Mouse (Mus musculus) heart, embryonic 10.5 days (tissue): Measurements from ENCODE around the gene Nr5a2. TPM values are rescaled to one million over a fixed set of nuclear protein-coding genes. Genes with fewer than 3 reads are reported as not detected.
A peak's percentile ranks its signal among the peaks of the same experiment; 100 is the strongest.
"Not testable (repeated sequence)": the region's sequence is repeated elsewhere in the genome, so short reads cannot be mapped to it uniquely, and the experiment has no call there.

Source experiments
- DNase-seq: peaks from one replicate; pipeline ENCODE4 v3.0.0-alpha.2; 2017; ENCODE audit warnings: low spot score
- H3K27ac ChIP-seq: fragments of 300-500 bp; sonication (generic); 2 replicates; pipeline ENCODE4 v1.5.1; 2016; ENCODE audit warnings: mild to moderate bottlenecking
- H3K27me3 ChIP-seq: fragments of 300-500 bp; sonication (generic); 2 replicates; pipeline ENCODE4 v1.6.1; 2016; ENCODE audit warnings: mild to moderate bottlenecking; ENCODE audit not compliant: poor library complexity, insufficient read depth, severe bottlenecking
- H3K36me3 ChIP-seq: fragments of 300-500 bp; sonication (generic); 2 replicates; pipeline ENCODE4 v1.6.1; 2016; ENCODE audit warnings: mild to moderate bottlenecking, moderate library complexity
- H3K4me1 ChIP-seq: fragments of 300-500 bp; sonication (generic); 2 replicates; pipeline ENCODE4 v1.6.1; 2016; ENCODE audit warnings: mild to moderate bottlenecking
- H3K4me3 ChIP-seq: fragments of 300-500 bp; sonication (generic); 2 replicates; pipeline ENCODE4 v1.5.1; 2016; ENCODE audit warnings: mild to moderate bottlenecking, moderate library complexity
- H3K9me3 ChIP-seq: fragments of 300-500 bp; sonication (generic); 2 replicates; pipeline ENCODE4 v1.6.1; 2016; ENCODE audit warnings: mild to moderate bottlenecking, moderate library complexity
- WGBS: fragments of 180-500 bp; shearing (Covaris S2); methylation state at CpG from one replicate; pipeline ENCODE4 v1.1.7; 2016; 5-methylcytosine and 5-hydroxymethylcytosine counted together
- polyA plus RNA-seq: library from polyadenylated mRNA; unstranded; fragments of >200 nt; fragmentation: Nextera tagmentation; extraction: Ambion mirVana; gene quantifications from 2 replicates; pipeline ENCODE4 v1.2.1, GENCODE M21; 2016

Gene Nr5a2
- polyA plus RNA-seq, 1 experiment from 2014 or later, result 1.6 TPM

DNA sequence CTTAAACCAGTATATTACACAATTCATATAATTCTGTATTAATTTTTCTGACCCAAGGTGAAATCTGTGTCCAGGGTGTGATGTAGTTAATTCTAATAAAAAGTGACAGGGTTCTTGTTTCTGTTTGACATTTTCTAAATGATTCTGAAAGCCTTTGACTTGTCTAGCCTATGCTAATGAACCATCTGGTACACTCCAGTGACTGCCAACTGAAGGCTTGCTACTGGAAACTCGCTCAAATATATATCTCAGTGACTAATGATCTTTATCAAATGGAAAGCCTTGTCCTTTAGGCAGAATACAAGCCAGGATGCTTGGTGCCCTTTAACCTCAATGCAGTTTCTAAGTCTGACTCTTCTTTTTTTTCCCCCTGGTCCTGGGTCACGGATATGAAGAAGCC, 114.2 kb downstream of the Nr5a2 start:
- H3K4me3 ChIP-seq, result no peak overlapping the region
- H3K36me3 ChIP-seq, result no peaks in the 10 kb centered on the region
- H3K9me3 ChIP-seq, result no peaks in the 10 kb centered on the region
- H3K27ac ChIP-seq, result no peak overlapping the region
- H3K4me1 ChIP-seq, result peaks cover 4% of the 10 kb centered on the region; the same call in 1 of the 2 replicates
- DNase-seq, result no peak
- WGBS, result 79% methylated on average over 2 of the region's 2 CpGs
- H3K27me3 ChIP-seq, result no peaks in the 10 kb centered on the region

GRCm38 (mm10) chr1:136845341-136845740, 114.9 kb downstream of the Nr5a2 start:
- WGBS, result 77% methylated on average over 9 of the region's 9 CpGs
- Histone ChIP-seq H3K4me3 (no peak overlapping the region), H3K27me3 (no peaks in the 10 kb centered on the region), H3K36me3 (no peaks in the 10 kb centered on the region), H3K9me3 (no peaks in the 10 kb centered on the region), H3K27ac (no peak overlapping the region), H3K4me1 (peaks cover 4% of the 10 kb centered on the region; the same call in 1 of the 2 replicates)
- no peak for DNase-seq

GRCm38 (mm10) chr1:136840512-136840911, 119.7 kb downstream of the Nr5a2 start:
- Histone ChIP-seq H3K4me3 (no peak overlapping the region), H3K9me3 (no peaks in the 10 kb centered on the region), H3K36me3 (no peaks in the 10 kb centered on the region), H3K27me3 (no peaks in the 10 kb centered on the region), H3K4me1 (peaks cover 4% of the 10 kb centered on the region; the same call in 1 of the 2 replicates), H3K27ac (no peak overlapping the region)
- 73% methylated on average over 7 of the region's 7 CpGs for WGBS
- no peak for DNase-seq

GRCm38 (mm10) chr1:136839202-136839601, 121.0 kb downstream of the Nr5a2 start:
- no peak for DNase-seq
- no peaks in the 10 kb centered on the region; the same call in 1 of the 2 replicates for H3K4me1 ChIP-seq
- H3K27ac ChIP-seq, result 0 out of 2 replicates have a peak overlapping the region, but pooled peaks have one; percentile 6
- H3K9me3 ChIP-seq, result no peaks in the 10 kb centered on the region
- H3K36me3 ChIP-seq, result no peaks in the 10 kb centered on the region
- H3K4me3 ChIP-seq, result no peak overlapping the region
- H3K27me3 ChIP-seq, result no peaks in the 10 kb centered on the region
- WGBS, result 68% methylated on average over 10 of the region's 10 CpGs

DNA sequence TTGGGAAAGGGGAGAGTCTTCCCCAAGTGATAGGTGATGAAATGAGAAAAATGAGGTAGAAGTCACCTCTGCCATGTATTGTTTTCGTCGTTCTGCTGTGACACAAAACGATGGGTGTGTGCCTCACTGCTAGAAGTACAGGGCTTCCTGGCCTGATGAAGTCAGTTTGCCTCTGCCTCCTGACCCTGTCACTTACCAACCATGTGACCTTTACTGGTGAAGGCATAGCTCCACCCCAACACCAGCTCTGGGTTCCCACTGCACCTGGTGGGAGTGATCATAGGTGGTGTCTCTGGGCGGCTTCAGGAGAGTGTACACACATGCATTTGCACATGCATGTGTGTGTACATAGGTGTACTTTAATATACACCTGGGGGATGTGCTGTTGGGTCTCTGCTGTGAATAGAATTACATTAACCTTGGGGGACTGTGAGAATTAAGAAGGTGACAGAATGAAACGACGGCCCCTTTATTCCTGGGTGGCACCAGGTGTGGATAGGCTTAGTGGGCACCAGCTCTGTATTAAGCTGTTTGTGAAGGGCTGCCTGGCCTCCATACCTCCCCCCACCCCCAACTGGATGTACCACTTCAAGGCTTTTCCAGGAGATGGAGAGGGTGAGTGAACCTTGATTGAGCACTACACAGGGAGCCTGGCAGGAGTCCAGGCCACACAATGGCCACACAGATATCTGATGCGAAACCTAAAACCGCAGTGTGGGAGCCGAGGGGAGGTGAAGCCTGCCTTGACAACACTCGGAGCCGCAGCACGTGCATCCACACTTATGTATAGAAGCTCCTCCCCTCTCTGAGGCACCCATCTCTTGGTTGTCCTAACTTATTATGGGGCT, 127.7 kb downstream of the Nr5a2 start:
- Histone ChIP-seq H3K27ac (no peak overlapping the region), H3K4me3 (no peak overlapping the region), H3K9me3 (no peaks in the 10 kb centered on the region), H3K4me1 (peaks cover 9% of the 10 kb centered on the region; the same call in 1 of the 2 replicates), H3K36me3 (no peaks in the 10 kb centered on the region), H3K27me3 (no peaks in the 10 kb centered on the region)
- WGBS, result 56% methylated on average over 12 of the region's 12 CpGs
- no peak for DNase-seq

- 86% methylated on average over 6 of the region's 6 CpGs for WGBS
Observed at GRCm38 (mm10) chr1:136830992-136831391, 129.3 kb downstream of the Nr5a2 start.

DNA sequence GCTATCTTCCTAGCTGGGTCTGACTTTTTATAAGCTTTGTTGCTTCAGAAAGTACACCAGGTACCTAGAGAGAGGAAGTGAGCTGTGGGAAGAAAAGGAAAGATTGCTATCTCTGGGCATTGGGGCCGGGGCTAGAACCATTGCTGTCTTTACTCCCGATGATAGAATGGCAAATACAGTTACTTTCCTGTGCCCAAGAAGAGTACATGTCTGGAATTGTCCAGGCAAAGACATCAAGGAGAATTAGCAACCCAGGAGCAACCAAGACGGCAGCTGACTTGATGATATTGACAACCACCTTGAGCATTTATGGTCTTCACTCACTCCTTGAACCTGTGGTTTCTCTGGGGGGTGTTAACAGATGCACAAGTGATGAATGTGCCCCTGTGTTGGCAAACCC, 130.3 kb downstream of the Nr5a2 start:
- WGBS, result 85% methylated on average over 3 of the region's 3 CpGs
- no peaks in the 10 kb centered on the region for H3K27me3 ChIP-seq
- H3K36me3 ChIP-seq, result no peaks in the 10 kb centered on the region
- no peaks in the 10 kb centered on the region for H3K9me3 ChIP-seq
- H3K4me3 ChIP-seq, result no peak overlapping the region
- no peak overlapping the region for H3K27ac ChIP-seq
- H3K4me1 ChIP-seq, result peaks cover 9% of the 10 kb centered on the region; the same call in 1 of the 2 replicates
- DNase-seq, result no peak

More at GRCm38 (mm10) chr1:136830992-136831391, 129.3 kb downstream of the Nr5a2 start:
- H3K27me3 ChIP-seq, result no peaks in the 10 kb centered on the region
- no peak for DNase-seq
- H3K4me3 ChIP-seq, result no peak overlapping the region
- peaks cover 9% of the 10 kb centered on the region; the same call in 1 of the 2 replicates for H3K4me1 ChIP-seq
- H3K36me3 ChIP-seq, result no peaks in the 10 kb centered on the region
- H3K27ac ChIP-seq, result no peak overlapping the region
- no peaks in the 10 kb centered on the region for H3K9me3 ChIP-seq

GRCm38 (mm10) chr1:136823897-136824296, 136.4 kb downstream of the Nr5a2 start:
- DNase-seq, result no peak
- Histone ChIP-seq H3K4me1 (no peaks in the 10 kb centered on the region), H3K27me3 (no peaks in the 10 kb centered on the region), H3K4me3 (no peak overlapping the region), H3K27ac (no peak overlapping the region), H3K9me3 (no peaks in the 10 kb centered on the region), H3K36me3 (no peaks in the 10 kb centered on the region)
- 66% methylated on average over 4 of the region's 4 CpGs for WGBS

- H3K27ac ChIP-seq, result no peak overlapping the region
- 52% methylated on average over 6 of the region's 6 CpGs for WGBS
- H3K4me3 ChIP-seq, result no peak overlapping the region
- no peak for DNase-seq
- H3K9me3 ChIP-seq, result no peaks in the 10 kb centered on the region
- 0 out of 2 replicates have a peak, but pooled peaks cover 3% of the 10 kb centered on the region for H3K4me1 ChIP-seq
- no peaks in the 10 kb centered on the region for H3K27me3 ChIP-seq
- H3K36me3 ChIP-seq, result no peaks in the 10 kb centered on the region
Observed at GRCm38 (mm10) chr1:136800625-136801024, 159.6 kb downstream of the Nr5a2 start.

DNA sequence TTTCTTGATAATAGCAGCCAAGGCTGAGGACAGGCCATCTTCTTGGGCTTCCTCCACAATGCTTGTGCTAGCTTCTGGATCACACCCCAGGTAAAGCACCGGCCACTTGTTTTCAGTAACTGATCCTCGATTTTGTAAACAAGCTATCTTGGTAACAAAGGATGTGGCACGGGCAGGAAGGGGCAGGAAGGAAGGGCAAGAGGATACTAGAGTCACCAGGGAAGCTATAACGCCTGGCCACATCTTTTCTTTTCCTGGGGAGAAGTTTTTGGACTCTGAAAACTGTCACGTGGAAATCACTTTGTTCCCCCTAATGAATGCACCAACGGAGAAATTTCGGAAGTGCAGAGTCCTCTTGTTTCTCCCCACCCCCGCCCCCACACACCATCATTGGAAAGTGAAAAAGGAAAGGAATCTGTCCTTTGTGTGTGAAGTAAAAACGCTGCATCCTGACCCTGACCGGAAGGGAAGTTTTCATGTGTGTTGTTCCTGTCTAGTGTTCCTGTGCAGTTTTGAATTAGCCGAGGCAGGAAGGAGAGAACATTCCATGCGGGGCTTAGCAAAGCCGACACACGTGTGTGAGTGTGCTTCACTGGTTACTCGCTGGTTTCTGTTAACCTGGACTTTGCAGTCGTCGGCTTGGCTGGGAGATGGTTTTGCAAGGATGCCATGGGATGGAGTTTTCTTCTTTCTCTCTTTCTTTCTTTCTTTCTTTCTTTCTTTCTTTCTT, 163.7 kb downstream of the Nr5a2 start:
- no peak for DNase-seq
- H3K9me3 ChIP-seq, result no peaks in the 10 kb centered on the region
- WGBS, result 47% methylated on average over 17 of the region's 17 CpGs
- no peaks in the 10 kb centered on the region for H3K27me3 ChIP-seq
- H3K4me1 ChIP-seq, result 0 out of 2 replicates have a peak, but pooled peaks cover 3% of the 10 kb centered on the region
- no peak overlapping the region for H3K4me3 ChIP-seq
- H3K36me3 ChIP-seq, result no peaks in the 10 kb centered on the region
- no peak overlapping the region for H3K27ac ChIP-seq

- not testable (repeated sequence) for H3K4me3 ChIP-seq, H3K27me3 ChIP-seq, DNase-seq, H3K9me3 ChIP-seq, H3K36me3 ChIP-seq, H3K4me1 ChIP-seq, H3K27ac ChIP-seq
- WGBS, result 87% methylated on average over 12 of the region's 12 CpGs
Observed at GRCm38 (mm10) chr1:136792957-136793883, 167.0 kb downstream of the Nr5a2 start.
